Mouse (Mus musculus) G1E (cell line): ENCODE data around the gene Tmem63b. TPM values are rescaled to one million over a fixed set of nuclear protein-coding genes. Genes with fewer than 3 reads are reported as not detected.

Source experiments
- ATAC-seq: 2 replicates; pipeline ENCODE4 v1.8.0; 2016; ENCODE audit warnings: mild to moderate bottlenecking; ENCODE audit not compliant: insufficient number of reproducible peaks, poor library complexity, low FRiP score, severe bottlenecking; ENCODE audit errors: extremely low read depth
- DNase-seq: peaks from one replicate; pipeline ENCODE4 v3.0.0; 2012; ENCODE audit warnings: low spot score
- H3K27me3 ChIP-seq: 2 replicates; pipeline ENCODE4 v1.6.1; 2012; ENCODE audit warnings: mild to moderate bottlenecking, low read length, inconsistent platforms; ENCODE audit not compliant: insufficient read depth
- H3K36me3 ChIP-seq: replicated peaks from 2 replicates; pipeline ENCODE3; 2012; ENCODE audit warnings: mild to moderate bottlenecking, inconsistent platforms
- H3K4me1 ChIP-seq: 2 replicates; pipeline ENCODE4 v1.6.1; 2012; ENCODE audit warnings: low read depth, low read length, inconsistent platforms, mixed read lengths; ENCODE audit not compliant: insufficient read depth
- H3K4me3 ChIP-seq: 2 replicates; pipeline ENCODE4 v1.5.1; 2012; ENCODE audit warnings: low read depth, mild to moderate bottlenecking, inconsistent platforms, low read length, moderate library complexity, mixed read lengths
- H3K9me3 ChIP-seq: replicated peaks from 2 replicates; pipeline ENCODE4 v1.6.1; 2012; ENCODE audit warnings: inconsistent platforms
- CTCF ChIP-seq: IDR thresholded peaks from 2 replicates; pipeline ENCODE4 v1.5.1; 2012; ENCODE audit warnings: low read depth, low read length, inconsistent platforms, mixed read lengths
- GATA1 ChIP-seq: IDR thresholded peaks from 2 replicates; pipeline ENCODE4 v1.6.1; 2012; ENCODE audit warnings: borderline replicate concordance, low read length, inconsistent platforms, mixed read lengths
- GATA2 ChIP-seq: IDR thresholded peaks from 2 replicates; pipeline ENCODE4 v1.6.1; 2012; ENCODE audit warnings: low read depth, low read length, inconsistent platforms, borderline replicate concordance
- POLR2AphosphoS5 ChIP-seq: IDR thresholded peaks from 2 replicates; pipeline ENCODE4 v1.6.1; 2012; ENCODE audit warnings: low read depth, low read length, inconsistent platforms; ENCODE audit not compliant: insufficient replicate concordance
- TAL1 ChIP-seq: conservative IDR thresholded peaks from 2 replicates; pipeline ENCODE4 v1.6.1; 2012; ENCODE audit warnings: low read depth, low read length, inconsistent platforms, mixed read lengths
- polyA plus RNA-seq: library from polyadenylated mRNA; stranded (reverse); fragments of >175 nt; gene quantifications from 2 replicates; pipeline ENCODE4 v1.2.3, GENCODE M21; 2012
- total RNA-seq, 2 experiments: library from RNA; stranded (forward) in 1 of 2; stranded (reverse) in 1 of 2; fragments of 200-1000 nt in 1 of 2; fragments of >200 nt in 1 of 2; fragmentation: Nextera tagmentation in 1 of 2; gene quantifications; 2 replicates each; pipeline ENCODE4 v1.2.3; 2014 to 2017

The Tmem63b gene
- total and polyA plus RNA-seq, 3 experiments = 9.9 to 25.0 (median 21.6) TPM

GRCm38 (mm10) chr17:45733038-45733734, 46.5 kb upstream of the Tmem63b start:
- Histone ChIP-seq H3K27me3 (no peaks in the 10 kb centered on the region; the same call in 1 of the 2 replicates), H3K4me1 (peaks cover 95% of the 10 kb centered on the region), H3K9me3 (no peaks in the 10 kb centered on the region), H3K4me3 (peak overlapping the region; percentile 74), H3K36me3 (peaks cover 9% of the 10 kb centered on the region)
- ATAC-seq (no peak), DNase-seq (no peak)
- no peak for TF ChIP-seq GATA1
- TF ChIP-seq POLR2AphosphoS5 = no peak
- no peak for TF ChIP-seq GATA2
- TF ChIP-seq TAL1 = no peak
- TF ChIP-seq CTCF = no peak

GRCm38 (mm10) chr17:45731172-45731864, 44.6 kb upstream of the Tmem63b start:
- no peak overlapping the region for H3K4me3 ChIP-seq
- DNase-seq = peak; percentile 54
- no peaks in the 10 kb centered on the region; the same call in 1 of the 2 replicates for H3K27me3 ChIP-seq

GRCm38 (mm10) chr17:45730696-45731095, 44.0 kb upstream of the Tmem63b start:
- no peak overlapping the region for H3K4me3 ChIP-seq
- H3K9me3 ChIP-seq = no peaks in the 10 kb centered on the region
- H3K4me1 ChIP-seq = peaks cover 99% of the 10 kb centered on the region
- H3K36me3 ChIP-seq = peaks cover 8% of the 10 kb centered on the region
- no peaks in the 10 kb centered on the region; the same call in 1 of the 2 replicates for H3K27me3 ChIP-seq
- ATAC-seq (no peak), DNase-seq (no peak)
- TF ChIP-seq TAL1 = no peak
- no peak for TF ChIP-seq CTCF
- TF ChIP-seq POLR2AphosphoS5 = no peak
- no peak for TF ChIP-seq GATA2
- TF ChIP-seq GATA1 = no peak

More at GRCm38 (mm10) chr17:45731172-45731864, 44.6 kb upstream of the Tmem63b start:
- ATAC-seq = no peak
- Histone ChIP-seq H3K9me3 (no peaks in the 10 kb centered on the region), H3K36me3 (peaks cover 8% of the 10 kb centered on the region), H3K4me1 (peaks cover 99% of the 10 kb centered on the region)
- TF ChIP-seq TAL1 (no peak), CTCF (peak; percentile 92)

GRCm38 (mm10) chr17:45729387-45729786, 42.7 kb upstream of the Tmem63b start:
- peaks cover 19% of the 10 kb centered on the region for H3K36me3 ChIP-seq
- H3K27me3 ChIP-seq = no peaks in the 10 kb centered on the region; the same call in 1 of the 2 replicates
- DNase-seq (no peak), ATAC-seq (no peak)
- no peak for TF ChIP-seq GATA1
- TF ChIP-seq GATA2 = no peak
- TF ChIP-seq POLR2AphosphoS5 = no peak
- no peak for TF ChIP-seq CTCF
- TF ChIP-seq TAL1 = no peak
- H3K9me3 ChIP-seq = no peaks in the 10 kb centered on the region
- H3K4me1 ChIP-seq = peaks cover 99% of the 10 kb centered on the region
- H3K4me3 ChIP-seq = peak overlapping the region; percentile 47; the same call in 1 of the 2 replicates

- no peaks in the 10 kb centered on the region for H3K9me3 ChIP-seq
- peaks cover 32% of the 10 kb centered on the region for H3K36me3 ChIP-seq
- no peak overlapping the region for H3K4me3 ChIP-seq
- DNase-seq (no peak), ATAC-seq (no peak)
- peaks cover 99% of the 10 kb centered on the region for H3K4me1 ChIP-seq
- TF ChIP-seq GATA2 = no peak
- no peak for TF ChIP-seq TAL1
- no peak for TF ChIP-seq GATA1
- no peak for TF ChIP-seq POLR2AphosphoS5
- no peak for TF ChIP-seq CTCF
- H3K27me3 ChIP-seq = no peaks in the 10 kb centered on the region; the same call in 1 of the 2 replicates
Observed at GRCm38 (mm10) chr17:45727983-45728723, 41.4 kb upstream of the Tmem63b start.

GRCm38 (mm10) chr17:45727481-45727880, 40.8 kb upstream of the Tmem63b start:
- no peak overlapping the region for H3K4me3 ChIP-seq
- DNase-seq (no peak), ATAC-seq (no peak)
- TF ChIP-seq CTCF (no peak), POLR2AphosphoS5 (no peak), GATA2 (no peak)
- no peaks in the 10 kb centered on the region for H3K9me3 ChIP-seq
- peaks cover 98% of the 10 kb centered on the region for H3K4me1 ChIP-seq
- peaks cover 38% of the 10 kb centered on the region for H3K36me3 ChIP-seq
- no peaks in the 10 kb centered on the region; the same call in 1 of the 2 replicates for H3K27me3 ChIP-seq
